Mouse (Mus musculus): ENCODE data around the gene Arhgef7.

GRCm38 (mm10) chr8:11727651-11728481 lies at the start of gene Arhgef7:
- TF ChIP-seq POLR2A (IDR thresholded peaks at IDR 0.05; ENCODE audit: low read depth, low read length) (no peak), CTCF (IDR thresholded peaks at IDR 0.05; ENCODE audit: extremely low read depth, insufficient read length, insufficient replicate concordance, low read depth, low read length) (no peak)

Measured in small intestine, adult 2 months (tissue).